Mouse (Mus musculus) neural tube, embryonic 12.5 days (tissue): Measurements from ENCODE around the gene P4htm. TPM values are rescaled to one million over a fixed set of nuclear protein-coding genes. Genes with fewer than 3 reads are reported as not detected.

Experiments used
- ATAC-seq: fragments of 200-750 bp; cut with Nextera tagmentation; 2 replicates; pipeline ENCODE4 v1.8.0; 2017; ENCODE audit warnings: low read depth, mild to moderate bottlenecking, moderate TSS enrichment, moderate library complexity; ENCODE audit not compliant: low FRiP score
- H3K27ac ChIP-seq: fragments of 300-500 bp; sonication (generic); 2 replicates; pipeline ENCODE4 v1.5.1; 2016
- H3K27me3 ChIP-seq: fragments of 300-500 bp; sonication (generic); replicated peaks from 2 replicates; pipeline ENCODE4 v1.6.1; 2016; ENCODE audit warnings: mild to moderate bottlenecking
- H3K36me3 ChIP-seq: fragments of 300-500 bp; sonication (generic); 2 replicates; pipeline ENCODE4 v1.6.1; 2016; ENCODE audit warnings: mild to moderate bottlenecking
- H3K4me1 ChIP-seq: fragments of 300-500 bp; sonication (generic); 2 replicates; pipeline ENCODE4 v1.6.1; 2016
- H3K4me2 ChIP-seq: fragments of 300-500 bp; sonication (generic); replicated peaks from 2 replicates; pipeline ENCODE4 v1.6.1; 2016; ENCODE audit warnings: mild to moderate bottlenecking
- H3K4me3 ChIP-seq: fragments of 300-500 bp; sonication (generic); 2 replicates; pipeline ENCODE4 v1.5.1; 2016
- H3K9ac ChIP-seq: fragments of 300-500 bp; sonication (generic); 2 replicates; pipeline ENCODE4 v1.6.1; 2016; ENCODE audit warnings: mild to moderate bottlenecking
- H3K9me3 ChIP-seq: fragments of 300-500 bp; sonication (generic); 2 replicates; pipeline ENCODE4 v1.6.1; 2016; ENCODE audit warnings: mild to moderate bottlenecking
- WGBS: fragments of 180-500 bp; shearing (Covaris S2); methylation state at CpG from one replicate; pipeline ENCODE4 v1.1.7; 2016; 5-methylcytosine and 5-hydroxymethylcytosine counted together
- polyA plus RNA-seq: library from polyadenylated mRNA; unstranded; fragments of >200 nt; fragmentation: Nextera tagmentation; extraction: Ambion mirVana; gene quantifications from 2 replicates; pipeline ENCODE4 v1.2.1, GENCODE M21; 2016

P4htm gene
- polyA plus RNA-seq, 1 experiment from 2014 or later, result 20.9 TPM

- Histone ChIP-seq H3K36me3 (peaks cover 48% of the 10 kb centered on the region), H3K9ac (peak within 1 kb of the TSS; percentile 79), H3K4me2 (peak within 1 kb of the TSS; percentile 99), H3K9me3 (no peaks in the 10 kb centered on the region), H3K27me3 (no peaks in the 10 kb centered on the region), H3K4me1 (peaks cover 39% of the 10 kb centered on the region), H3K27ac (peak within 1 kb of the TSS; percentile 90), H3K4me3 (peak within 1 kb of the TSS; percentile 68)
- under 1% methylated on average over 73 of the region's 73 CpGs for WGBS
- ATAC-seq, result peak; percentile 85
Measured at GRCm38 (mm10) chr9:108566815-108567776, 30.4 kb downstream of the P4htm start, which contains the start of gene Ndufaf3. Ndufaf3 (minus strand) TSS chr9:108567434.

- Histone ChIP-seq H3K4me1 (peaks cover 47% of the 10 kb centered on the region), H3K9ac (peak overlapping the region; percentile 79), H3K4me2 (peak overlapping the region; percentile 99), H3K4me3 (peak overlapping the region; percentile 68), H3K27me3 (no peaks in the 10 kb centered on the region), H3K36me3 (peaks cover 46% of the 10 kb centered on the region), H3K9me3 (no peaks in the 10 kb centered on the region), H3K27ac (no peak overlapping the region)
- ATAC-seq, result no peak
- 13% methylated on average over 35 of the region's 35 CpGs for WGBS
Measured at GRCm38 (mm10) chr9:108565881-108566814, 31.3 kb downstream of the P4htm start.

DNA sequence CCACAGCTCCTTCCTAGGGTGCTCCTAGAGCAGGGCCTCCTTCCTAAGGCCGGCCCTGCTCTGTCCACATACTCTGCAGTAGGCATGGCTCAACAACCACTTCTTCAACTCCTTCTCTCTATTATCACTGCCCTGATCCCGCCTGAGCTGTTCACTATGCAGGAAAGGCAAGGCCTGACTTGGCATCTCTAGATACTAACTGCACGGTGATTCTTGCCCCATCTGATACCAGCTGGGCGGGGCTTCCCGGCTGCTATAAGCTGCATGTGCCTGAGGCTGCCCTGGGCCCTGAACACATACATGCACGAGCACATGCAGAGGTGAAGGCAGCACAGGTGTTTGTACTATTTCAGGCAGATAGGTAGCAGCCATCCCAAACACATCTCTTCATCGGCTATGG lies 33.3 kb downstream of the P4htm start:
- 88% methylated on average over 7 of the region's 7 CpGs for WGBS

GRCm38 (mm10) chr9:108563671-108564070 lies 33.8 kb downstream of the P4htm start:
- peaks cover 53% of the 10 kb centered on the region for H3K36me3 ChIP-seq
- no peak for ATAC-seq
- peaks cover 35% of the 10 kb centered on the region for H3K4me1 ChIP-seq
- no peak overlapping the region for H3K4me3 ChIP-seq
- no peak overlapping the region for H3K27ac ChIP-seq
- WGBS, result 96% methylated on average over 8 of the region's 8 CpGs
- no peaks in the 10 kb centered on the region for H3K27me3 ChIP-seq
- H3K4me2 ChIP-seq, result no peak overlapping the region
- no peak overlapping the region for H3K9ac ChIP-seq
- H3K9me3 ChIP-seq, result no peaks in the 10 kb centered on the region

More for the DNA sequence above, 33.3 kb downstream of the P4htm start:
- Histone ChIP-seq H3K36me3 (peaks cover 48% of the 10 kb centered on the region), H3K9ac (no peak overlapping the region), H3K4me1 (peaks cover 35% of the 10 kb centered on the region), H3K4me3 (no peak overlapping the region), H3K9me3 (no peaks in the 10 kb centered on the region), H3K27me3 (no peaks in the 10 kb centered on the region), H3K4me2 (no peak overlapping the region), H3K27ac (no peak overlapping the region)
- no peak for ATAC-seq

GRCm38 (mm10) chr9:108560227-108560841 lies 37.1 kb downstream of the P4htm start, which contains the start of gene Impdh2:
Impdh2 (plus strand) TSS chr9:108560286.
- Histone ChIP-seq H3K27ac (no peak within 1 kb of the TSS), H3K4me2 (peak within 1 kb of the TSS; percentile 66), H3K4me3 (peak within 1 kb of the TSS; percentile 43), H3K9ac (peak within 1 kb of the TSS; percentile 64), H3K4me1 (peaks cover 11% of the 10 kb centered on the region), H3K27me3 (no peaks in the 10 kb centered on the region), H3K9me3 (no peaks in the 10 kb centered on the region), H3K36me3 (peaks cover 80% of the 10 kb centered on the region)
- WGBS, result under 1% methylated on average over 53 of the region's 53 CpGs
- ATAC-seq, result peak; percentile 99

- no peak overlapping the region for H3K4me3 ChIP-seq
- H3K9ac ChIP-seq, result no peak overlapping the region
- peaks cover 79% of the 10 kb centered on the region for H3K36me3 ChIP-seq
- H3K4me2 ChIP-seq, result no peak overlapping the region
- ATAC-seq, result no peak
- H3K27me3 ChIP-seq, result no peaks in the 10 kb centered on the region
- H3K9me3 ChIP-seq, result no peaks in the 10 kb centered on the region
- peaks cover 11% of the 10 kb centered on the region for H3K4me1 ChIP-seq
- 92% methylated on average over 4 of the region's 4 CpGs for WGBS
- no peak overlapping the region for H3K27ac ChIP-seq
Measured at GRCm38 (mm10) chr9:108559169-108559568, 38.3 kb downstream of the P4htm start.

DNA sequence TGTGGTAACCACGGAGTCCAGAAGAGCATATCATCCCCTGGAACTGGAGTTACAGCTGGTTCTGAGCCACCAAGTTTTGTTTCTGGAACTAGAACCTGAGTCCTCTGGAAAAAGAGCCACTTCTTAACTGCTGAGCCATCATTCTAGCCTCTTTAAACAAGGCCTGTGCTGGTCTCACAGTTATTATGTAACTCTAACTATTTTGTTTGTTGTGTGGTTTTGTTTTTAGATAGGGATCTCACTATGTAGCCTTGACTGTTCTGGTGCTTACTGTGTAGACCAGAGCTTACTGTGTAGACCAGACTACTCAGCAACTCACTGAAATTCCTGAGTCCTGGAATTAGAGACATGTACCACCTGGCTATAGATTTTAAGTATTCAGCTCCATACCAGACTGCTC lies 50.6 kb downstream of the P4htm start:
- Histone ChIP-seq H3K4me1 (no peaks in the 10 kb centered on the region), H3K4me3 (no peak overlapping the region), H3K9me3 (no peaks in the 10 kb centered on the region), H3K27me3 (no peaks in the 10 kb centered on the region), H3K27ac (no peak overlapping the region), H3K4me2 (no peak overlapping the region), H3K36me3 (peaks cover 76% of the 10 kb centered on the region), H3K9ac (no peak overlapping the region)
- ATAC-seq, result no peak
- WGBS, result 91% methylated on average over 1 of the region's 1 CpGs

- no peak for ATAC-seq
- Histone ChIP-seq H3K4me2 (no peak overlapping the region), H3K27ac (no peak overlapping the region), H3K36me3 (peaks cover 85% of the 10 kb centered on the region), H3K9me3 (no peaks in the 10 kb centered on the region), H3K4me3 (no peak overlapping the region), H3K9ac (no peak overlapping the region), H3K27me3 (no peaks in the 10 kb centered on the region), H3K4me1 (no peaks in the 10 kb centered on the region)
- WGBS, result 98% methylated on average over 3 of the region's 3 CpGs
Measured at GRCm38 (mm10) chr9:108545986-108546385, 51.5 kb downstream of the P4htm start.

GRCm38 (mm10) chr9:108540846-108541245 lies 56.6 kb downstream of the P4htm start:
- Histone ChIP-seq H3K9ac (no peak overlapping the region), H3K4me1 (no peaks in the 10 kb centered on the region), H3K4me2 (no peak overlapping the region), H3K36me3 (peaks cover 82% of the 10 kb centered on the region), H3K27ac (no peak overlapping the region), H3K9me3 (no peaks in the 10 kb centered on the region), H3K27me3 (no peaks in the 10 kb centered on the region), H3K4me3 (no peak overlapping the region)
- ATAC-seq, result no peak

DNA sequence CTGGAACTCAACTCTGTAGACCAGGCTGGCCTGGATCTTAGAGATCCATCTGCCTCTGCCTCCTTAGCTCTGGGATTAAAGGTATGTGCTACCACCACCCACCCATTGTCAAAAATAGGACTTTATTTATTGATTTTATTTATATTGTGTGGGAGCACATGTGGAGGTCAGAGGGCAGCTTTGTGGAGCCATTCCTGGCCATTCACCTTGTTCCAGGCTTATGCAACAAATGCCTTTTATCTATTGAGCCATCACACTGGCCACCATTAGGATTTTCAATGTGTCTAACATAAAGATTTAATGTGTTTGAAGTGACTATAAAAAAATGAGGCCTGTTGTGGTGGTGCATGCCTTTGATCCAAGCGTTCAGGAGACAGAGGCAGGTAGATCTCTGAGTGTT lies 66.0 kb downstream of the P4htm start:
- H3K4me1 ChIP-seq, result no peaks in the 10 kb centered on the region
- no peak overlapping the region for H3K4me3 ChIP-seq
- no peak for ATAC-seq
- WGBS, result 93% methylated on average over 1 of the region's 1 CpGs
- H3K9me3 ChIP-seq, result no peaks in the 10 kb centered on the region
- no peak overlapping the region for H3K9ac ChIP-seq
- H3K36me3 ChIP-seq, result peaks cover 78% of the 10 kb centered on the region
- H3K27ac ChIP-seq, result no peak overlapping the region
- H3K27me3 ChIP-seq, result no peaks in the 10 kb centered on the region
- no peak overlapping the region for H3K4me2 ChIP-seq

DNA sequence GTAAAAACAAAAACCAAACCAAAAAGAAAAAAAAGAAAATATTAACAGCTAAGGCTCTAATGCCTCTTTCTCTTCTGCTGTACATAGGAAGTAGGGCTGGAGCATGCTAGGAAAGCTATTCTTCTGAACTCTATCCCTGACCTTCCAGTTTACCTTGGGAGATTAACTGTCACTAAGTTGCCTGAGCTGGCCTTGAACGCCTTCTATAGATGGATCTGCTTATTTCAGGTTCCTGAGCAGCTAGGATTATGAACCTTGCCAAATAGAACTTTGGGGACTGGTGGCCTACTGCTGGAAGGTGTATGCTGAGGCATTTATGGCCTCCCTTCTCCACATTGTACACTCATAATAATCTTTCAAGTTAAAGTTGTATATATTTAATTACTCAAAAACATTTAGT lies 66.5 kb downstream of the P4htm start:
- no peak for ATAC-seq
- H3K4me2 ChIP-seq, result no peak overlapping the region
- no peaks in the 10 kb centered on the region for H3K27me3 ChIP-seq
- H3K4me1 ChIP-seq, result no peaks in the 10 kb centered on the region
- no peak overlapping the region for H3K9ac ChIP-seq
- H3K4me3 ChIP-seq, result no peak overlapping the region
- WGBS, result 97% methylated on average over 1 of the region's 1 CpGs
- H3K36me3 ChIP-seq, result peaks cover 72% of the 10 kb centered on the region
- no peak overlapping the region for H3K27ac ChIP-seq
- no peaks in the 10 kb centered on the region for H3K9me3 ChIP-seq
